Mouse (Mus musculus) adrenal gland, adult (tissue): ENCODE measurements around the gene Alk.

Source experiments
- DNase-seq, 2 experiments: peaks; one replicate each; pipeline ENCODE4 v3.0.0; 2022 to 2023; ENCODE audit warnings: low spot score in 1 of 2; ENCODE audit not compliant: inconsistent age in 2 of 2

The Alk gene

DNA sequence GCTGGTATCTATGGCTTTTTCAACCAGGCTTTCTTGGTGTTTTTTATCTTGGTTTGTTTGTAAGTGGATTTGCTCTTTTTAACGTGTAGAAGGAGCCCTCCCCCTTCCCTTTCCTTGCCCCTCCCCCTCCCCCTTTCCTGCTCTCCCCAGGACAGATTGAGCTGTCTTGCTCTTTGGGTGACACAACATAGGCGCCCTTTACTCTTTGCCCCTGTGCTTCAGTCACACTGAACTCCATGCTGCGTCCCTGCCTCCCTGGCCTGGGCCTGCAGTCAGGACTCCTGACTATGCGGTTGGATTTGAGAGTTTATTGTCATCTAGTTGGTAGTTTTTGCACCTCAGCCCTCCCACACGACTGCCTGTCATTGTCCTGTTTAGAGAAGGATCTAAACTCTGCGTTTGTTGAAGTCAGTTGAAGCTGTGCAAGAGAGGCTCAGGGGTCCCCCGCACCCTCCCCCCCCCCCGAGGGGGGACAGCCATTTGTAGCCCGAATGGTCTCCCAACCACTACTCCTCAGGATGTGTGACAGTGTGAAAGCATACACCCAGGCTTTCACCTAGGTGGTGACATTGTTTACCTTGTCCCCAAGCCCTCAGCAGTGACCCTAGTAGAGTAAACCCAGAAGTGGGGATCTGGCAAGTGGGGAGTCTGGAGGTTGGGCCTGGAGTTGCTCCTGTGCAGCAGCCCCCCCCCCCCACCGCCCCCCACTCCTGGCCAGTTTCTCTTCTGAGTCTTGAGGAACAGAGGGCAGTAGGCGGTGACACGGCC is 775.6 kb downstream of the Alk start:
- DNase-seq = no peak

- DNase-seq = no peak
Measured at GRCm38 (mm10) chr17:71827627-71828026, 776.8 kb downstream of the Alk start.

DNA sequence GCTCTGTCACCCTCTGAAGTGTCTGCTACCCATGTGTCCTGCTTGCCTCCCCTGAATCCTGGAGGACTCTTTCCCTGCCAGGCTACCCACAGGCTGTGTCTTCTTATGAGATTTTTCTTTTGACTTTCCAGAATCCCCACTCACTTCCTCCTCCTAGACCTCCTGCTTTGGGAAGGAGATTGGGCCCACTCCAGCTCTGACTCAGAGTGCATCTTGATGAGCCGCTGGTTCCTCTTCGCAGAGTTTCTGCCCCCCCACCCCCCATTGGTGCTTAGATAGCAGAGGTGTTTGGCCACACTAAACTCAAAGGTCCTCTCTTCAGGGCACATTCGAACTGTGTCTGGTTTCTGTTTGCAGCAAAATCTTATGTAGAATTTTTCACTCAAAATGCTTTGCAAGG is 777.8 kb downstream of the Alk start:
- DNase-seq = no peak

DNA sequence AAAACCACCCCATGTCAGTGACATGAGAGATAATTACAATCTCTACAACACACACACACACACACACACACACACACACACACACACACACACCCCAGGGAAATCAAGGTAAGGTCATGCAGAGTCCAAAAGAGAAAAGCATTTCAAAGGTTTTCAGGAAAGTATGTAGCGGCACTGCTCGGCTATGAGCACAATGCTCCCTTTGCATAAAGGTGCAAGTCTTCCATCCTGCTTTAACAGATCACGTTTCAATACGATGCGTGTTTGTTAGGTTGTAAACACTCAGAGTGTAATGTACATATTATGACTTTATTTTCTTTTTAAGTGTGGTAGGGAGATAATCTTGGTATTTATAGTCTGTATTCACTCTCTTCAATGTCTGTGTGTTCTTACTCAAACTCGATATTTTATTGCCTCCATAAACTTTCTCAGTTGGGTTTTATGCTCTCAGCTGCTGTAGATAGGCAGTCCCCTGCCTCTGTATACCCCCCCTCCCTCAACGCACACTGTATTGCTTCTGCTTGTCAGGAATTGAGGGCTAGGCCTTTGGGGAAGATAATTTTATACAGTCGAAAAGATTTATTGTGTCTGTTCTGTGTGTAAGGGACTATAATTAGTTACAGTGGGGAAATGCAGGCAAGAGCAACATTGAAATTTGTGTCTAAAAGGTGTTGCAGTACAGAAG is 780.7 kb downstream of the Alk start:
- no peak for DNase-seq
